Mouse (Mus musculus): Measurements from ENCODE around the gene Sbk2.

Gene Sbk2

GRCm38 (mm10) chr7:4950561-4951342, 13.5 kb downstream of the Sbk2 start:
- DNase-seq, result no peak

GRCm38 (mm10) chr7:4948386-4948785, 15.8 kb downstream of the Sbk2 start:
- no peak for DNase-seq

GRCm38 (mm10) chr7:4947855-4948254, 16.4 kb downstream of the Sbk2 start:
- DNase-seq, result no peak

GRCm38 (mm10) chr7:4943223-4943815, 20.9 kb downstream of the Sbk2 start:
- peak; percentile 96 for DNase-seq

GRCm38 (mm10) chr7:4942673-4943072, 21.5 kb downstream of the Sbk2 start:
- DNase-seq, result peak; percentile 42

- peak; percentile 83 for DNase-seq
Measured at GRCm38 (mm10) chr7:4940068-4940479, 24.1 kb downstream of the Sbk2 start.

- peak; percentile 65 for DNase-seq
Measured at GRCm38 (mm10) chr7:4938456-4938855, 25.8 kb downstream of the Sbk2 start.

- DNase-seq, result no peak
Measured at GRCm38 (mm10) chr7:4937392-4937791, 26.8 kb downstream of the Sbk2 start.

- DNase-seq, result no peak
Measured at GRCm38 (mm10) chr7:4936832-4937231, 27.4 kb downstream of the Sbk2 start.

- no peak for DNase-seq
Measured at GRCm38 (mm10) chr7:4934160-4934914, 29.9 kb downstream of the Sbk2 start.

- DNase-seq, result no peak
Measured at GRCm38 (mm10) chr7:4933103-4933502, 31.1 kb downstream of the Sbk2 start.

GRCm38 (mm10) chr7:4928323-4928722, 35.9 kb downstream of the Sbk2 start:
- no peak for DNase-seq

GRCm38 (mm10) chr7:4927711-4928110, 36.5 kb downstream of the Sbk2 start:
- DNase-seq, result no peak

- DNase-seq, result no peak
Measured at GRCm38 (mm10) chr7:4926849-4927248, 37.4 kb downstream of the Sbk2 start.

- DNase-seq, result peak; percentile 49
Measured at GRCm38 (mm10) chr7:4925441-4926381, 38.5 kb downstream of the Sbk2 start, which contains the start of gene Ssc5d. TSS of gene Ssc5d (plus strand) at chr7:4925785.

- DNase-seq, result peak; percentile 38
Measured at GRCm38 (mm10) chr7:4924891-4925301, 39.3 kb downstream of the Sbk2 start.

GRCm38 (mm10) chr7:4924483-4924882, 39.7 kb downstream of the Sbk2 start:
- DNase-seq, result no peak

- DNase-seq, result peak; percentile 83
Measured at GRCm38 (mm10) chr7:4923586-4924364, 40.4 kb downstream of the Sbk2 start.

GRCm38 (mm10) chr7:4922931-4923565, 41.2 kb downstream of the Sbk2 start:
- DNase-seq, result peak; percentile 89

GRCm38 (mm10) chr7:4922508-4922907, 41.7 kb downstream of the Sbk2 start:
- peak; percentile 90 for DNase-seq

GRCm38 (mm10) chr7:4921824-4922482, 42.3 kb downstream of the Sbk2 start, which contains the start of gene Nat14:
TSS of gene Nat14 (plus strand) at chr7:4922028.
- peak; percentile 54 for DNase-seq
